Mouse (Mus musculus) liver, postnatal 0 days (tissue): ENCODE measurements at regions not wholly inside any gene's neighbourhood (a gene's known extent, or its start where the extent isn't known, plus 50 kb on each side); places are given as distances from the start of the nearest gene placed in this dataset.

Experiments used
- ATAC-seq: fragments of 200-750 bp; cut with Nextera tagmentation; 2 replicates; pipeline ENCODE4 v1.8.0; 2017; ENCODE audit warnings: mild to moderate bottlenecking, moderate library complexity
- DNase-seq: peaks from one replicate; pipeline ENCODE4 v3.0.0-alpha.2; 2016
- H3K27ac ChIP-seq: fragments of 300-500 bp; sonication (generic); 2 replicates; pipeline ENCODE4 v1.5.1; 2014; ENCODE audit warnings: antibody characterized with exemption, moderate library complexity, mild to moderate bottlenecking, low read depth
- H3K27me3 ChIP-seq: fragments of 300-500 bp; sonication (generic); 2 replicates; pipeline ENCODE4 v1.6.1; 2014; ENCODE audit warnings: low read length, control low read depth, mixed read lengths; ENCODE audit not compliant: insufficient read depth
- H3K36me3 ChIP-seq: fragments of 300-500 bp; sonication (generic); replicated peaks from 2 replicates; pipeline ENCODE4 v1.6.1; 2014; ENCODE audit warnings: mild to moderate bottlenecking, control low read depth, low read length, moderate library complexity, mixed read lengths; ENCODE audit not compliant: insufficient read depth
- H3K4me1 ChIP-seq: fragments of 300-500 bp; sonication (generic); 2 replicates; pipeline ENCODE4 v1.6.1; 2014; ENCODE audit warnings: antibody characterized with exemption, mild to moderate bottlenecking, control low read depth; ENCODE audit not compliant: insufficient read depth
- H3K4me2 ChIP-seq: fragments of 300-500 bp; sonication (generic); 2 replicates; pipeline ENCODE4 v1.6.1; 2014; ENCODE audit warnings: low read depth, mild to moderate bottlenecking, low read length, moderate library complexity, mixed read lengths
- H3K4me3 ChIP-seq: fragments of 300-500 bp; sonication (generic); 2 replicates; pipeline ENCODE4 v1.5.1; 2014; ENCODE audit warnings: low read depth, low read length
- H3K9ac ChIP-seq: fragments of 300-500 bp; sonication (generic); replicated peaks from 2 replicates; pipeline ENCODE4 v1.6.1; 2014; ENCODE audit warnings: mild to moderate bottlenecking, moderate library complexity
- H3K9me3 ChIP-seq: fragments of 300-500 bp; sonication (generic); 2 replicates; pipeline ENCODE4 v1.6.1; 2016; ENCODE audit warnings: mild to moderate bottlenecking, control low read depth, low read length, mixed read lengths
- CTCF ChIP-seq: sonication (generic); IDR thresholded peaks from 2 replicates; pipeline ENCODE4 v1.5.1; 2016; ENCODE audit warnings: antibody characterized with exemption, low read depth
- EP300 ChIP-seq: IDR thresholded peaks from 2 replicates; pipeline ENCODE4 v1.6.1; 2016; ENCODE audit warnings: antibody characterized with exemption, low read depth, mild to moderate bottlenecking
- WGBS: fragments of 180-500 bp; shearing (Covaris S2); extraction: QIAGEN DNeasy Blood & Tissue Kit; methylation state at CpG from one replicate; pipeline ENCODE4 v1.1.7; 2014; ENCODE audit not compliant: insufficient replicate concordance; 5-methylcytosine and 5-hydroxymethylcytosine counted together

GRCm38 (mm10) chr13:107861384-107862134 lies 182.7 kb upstream of the Smim15 start:
- 83% methylated on average over 17 of the region's 17 CpGs for WGBS
- DNase-seq (no peak), ATAC-seq (no peak)

GRCm38 (mm10) chr13:107857043-107857755 lies 187.0 kb upstream of the Smim15 start:
- no peak overlapping the region for H3K4me3 ChIP-seq
- H3K27me3 ChIP-seq: no peaks in the 10 kb centered on the region
- H3K27ac ChIP-seq: no peak overlapping the region
- TF ChIP-seq CTCF (no peak), EP300 (no peak)
- no peak overlapping the region for H3K9ac ChIP-seq
- H3K36me3 ChIP-seq: no peaks in the 10 kb centered on the region
- DNase-seq: no peak
- 72% methylated on average over 13 of the region's 13 CpGs for WGBS
- no peak overlapping the region for H3K4me2 ChIP-seq
- peaks cover 9% of the 10 kb centered on the region; the same call in 1 of the 2 replicates for H3K4me1 ChIP-seq
- ATAC-seq: no peak
- no peaks in the 10 kb centered on the region for H3K9me3 ChIP-seq

More at GRCm38 (mm10) chr13:107861384-107862134, 182.7 kb upstream of the Smim15 start:
- Histone ChIP-seq H3K27me3 (no peaks in the 10 kb centered on the region), H3K9ac (no peak overlapping the region), H3K36me3 (no peaks in the 10 kb centered on the region), H3K27ac (no peak overlapping the region), H3K9me3 (no peaks in the 10 kb centered on the region), H3K4me3 (no peak overlapping the region), H3K4me1 (peaks cover 8% of the 10 kb centered on the region), H3K4me2 (no peak overlapping the region)
- no peak for TF ChIP-seq CTCF
- no peak for TF ChIP-seq EP300

- WGBS: 69% methylated on average over 8 of the region's 8 CpGs
- ATAC-seq (no peak), DNase-seq (no peak)
- TF ChIP-seq EP300 (no peak), CTCF (no peak)
- H3K4me2 ChIP-seq: no peak overlapping the region
- H3K4me1 ChIP-seq: peaks cover 6% of the 10 kb centered on the region; the same call in 1 of the 2 replicates
- H3K9ac ChIP-seq: no peak overlapping the region
- no peaks in the 10 kb centered on the region for H3K27me3 ChIP-seq
- no peaks in the 10 kb centered on the region for H3K36me3 ChIP-seq
- H3K4me3 ChIP-seq: no peak overlapping the region
- H3K27ac ChIP-seq: no peak overlapping the region
- H3K9me3 ChIP-seq: no peaks in the 10 kb centered on the region
These were observed 193.2 kb upstream of the Smim15 start for GRCm38 (mm10) chr13:107850907-107851560.

DNA sequence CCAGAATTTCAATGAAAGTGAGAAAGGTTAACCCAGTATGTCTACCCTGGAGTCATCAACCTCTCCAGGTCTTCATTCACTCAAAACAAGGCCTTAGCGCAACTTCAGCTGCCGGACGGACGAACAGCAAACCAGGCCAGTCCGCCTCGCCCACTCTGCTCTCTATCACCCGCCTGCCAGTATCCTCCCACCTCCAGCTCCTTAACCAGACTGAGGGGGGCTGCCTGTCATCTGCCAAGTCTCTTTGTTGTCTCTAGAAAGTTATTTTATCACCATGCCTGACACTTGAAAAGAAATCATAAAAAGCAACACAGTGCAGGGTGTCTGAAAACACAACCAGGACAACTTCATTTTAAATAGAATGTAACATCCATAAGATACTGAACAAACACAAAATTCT lies 195.4 kb upstream of the Smim15 start:
- WGBS: 80% methylated on average over 7 of the region's 7 CpGs
- no peaks in the 10 kb centered on the region for H3K36me3 ChIP-seq
- no peak overlapping the region for H3K4me2 ChIP-seq
- H3K9ac ChIP-seq: no peak overlapping the region
- TF ChIP-seq CTCF (no peak), EP300 (no peak)
- no peak overlapping the region for H3K4me3 ChIP-seq
- H3K27me3 ChIP-seq: no peaks in the 10 kb centered on the region
- H3K4me1 ChIP-seq: peaks cover 7% of the 10 kb centered on the region; the same call in 1 of the 2 replicates
- ATAC-seq: no peak
- no peak overlapping the region for H3K27ac ChIP-seq
- no peak for DNase-seq
- H3K9me3 ChIP-seq: no peaks in the 10 kb centered on the region

- no peak for ATAC-seq
These were observed 196.8 kb upstream of the Smim15 start for GRCm38 (mm10) chr13:107847179-107848012.

More at GRCm38 (mm10) chr13:107847179-107848012, 196.8 kb upstream of the Smim15 start:
- Histone ChIP-seq H3K9ac (no peak overlapping the region), H3K4me2 (peak overlapping the region; percentile 38), H3K4me3 (no peak overlapping the region), H3K36me3 (no peaks in the 10 kb centered on the region), H3K4me1 (peaks cover 7% of the 10 kb centered on the region), H3K27me3 (no peaks in the 10 kb centered on the region), H3K27ac (no peak overlapping the region), H3K9me3 (no peaks in the 10 kb centered on the region)
- DNase-seq: no peak
- TF ChIP-seq EP300: no peak
- TF ChIP-seq CTCF: no peak
- 51% methylated on average over 18 of the region's 18 CpGs for WGBS
